Mouse (Mus musculus) cortical plate, adult 2 months (tissue): ENCODE measurements at regions not wholly inside any gene's neighbourhood (a gene's known extent, or its start where the extent isn't known, plus 50 kb on each side); places are given as distances from the start of the nearest gene placed in this dataset.

Experiments used
- H3K27ac ChIP-seq: fragments of 200-500 bp; 2 replicates; pipeline ENCODE4 v1.5.1; 2012; ENCODE audit warnings: low read length, control low read depth, inconsistent platforms; ENCODE audit not compliant: insufficient read depth
- H3K4me1 ChIP-seq: fragments of 200-500 bp; 2 replicates; pipeline ENCODE4 v1.6.1; 2011; ENCODE audit warnings: low read length; ENCODE audit not compliant: control insufficient read depth, insufficient read depth
- H3K4me3 ChIP-seq: fragments of 200-500 bp; 2 replicates; pipeline ENCODE4 v1.5.1; 2011; ENCODE audit warnings: mild to moderate bottlenecking, low read length, control low read depth; ENCODE audit not compliant: insufficient read depth
- CTCF ChIP-seq: fragments of 200-500 bp; IDR thresholded peaks from 2 replicates; pipeline ENCODE4 v1.5.1; 2011; ENCODE audit warnings: mild to moderate bottlenecking, control low read depth, low read length; ENCODE audit not compliant: insufficient read depth; ENCODE audit errors: extremely low read depth
- POLR2A ChIP-seq: fragments of 200-500 bp; IDR thresholded peaks from 2 replicates; pipeline ENCODE4 v1.6.1; 2011; ENCODE audit warnings: mild to moderate bottlenecking, low read length, control low read depth; ENCODE audit not compliant: insufficient read depth; ENCODE audit errors: extremely low read depth

- no peak overlapping the region for H3K27ac ChIP-seq
- no peaks in the 10 kb centered on the region for H3K4me1 ChIP-seq
- TF ChIP-seq CTCF (no peak), POLR2A (no peak)
- H3K4me3 ChIP-seq = no peak overlapping the region
Measured at GRCm38 (mm10) chr6:78228883-78229282, 141.6 kb upstream of the Reg3b start.

- no peak overlapping the region for H3K4me3 ChIP-seq
- H3K4me1 ChIP-seq = no peaks in the 10 kb centered on the region
- no peak overlapping the region for H3K27ac ChIP-seq
- no peak for TF ChIP-seq POLR2A
- TF ChIP-seq CTCF = no peak
Measured at GRCm38 (mm10) chr6:78244404-78244803, 126.1 kb upstream of the Reg3b start.

- Histone ChIP-seq H3K4me3 (no peak overlapping the region), H3K27ac (no peak overlapping the region), H3K4me1 (no peaks in the 10 kb centered on the region)
- TF ChIP-seq POLR2A = no peak
- no peak for TF ChIP-seq CTCF
Measured at GRCm38 (mm10) chr6:78245010-78245409, 125.4 kb upstream of the Reg3b start.

- Histone ChIP-seq H3K4me1 (no peaks in the 10 kb centered on the region), H3K27ac (no peak overlapping the region), H3K4me3 (no peak overlapping the region)
- no peak for TF ChIP-seq CTCF
- no peak for TF ChIP-seq POLR2A
Measured at GRCm38 (mm10) chr6:78250053-78250452, 120.4 kb upstream of the Reg3b start.

- no peak overlapping the region for H3K4me3 ChIP-seq
- no peaks in the 10 kb centered on the region for H3K4me1 ChIP-seq
- TF ChIP-seq CTCF = no peak
- TF ChIP-seq POLR2A = no peak
- 0 out of 2 replicates have a peak overlapping the region, but pooled peaks have one; percentile 56 for H3K27ac ChIP-seq
Measured at GRCm38 (mm10) chr6:78250541-78250940, 119.9 kb upstream of the Reg3b start.

- Histone ChIP-seq H3K27ac (no peak overlapping the region), H3K4me3 (no peak overlapping the region), H3K4me1 (no peaks in the 10 kb centered on the region)
- no peak for TF ChIP-seq CTCF
- TF ChIP-seq POLR2A = no peak
Measured at GRCm38 (mm10) chr6:78271879-78272546, 98.4 kb upstream of the Reg3b start.

- Histone ChIP-seq H3K4me3 (no peak overlapping the region), H3K27ac (no peak overlapping the region), H3K4me1 (peaks cover 2% of the 10 kb centered on the region; the same call in 1 of the 2 replicates)
- TF ChIP-seq POLR2A = no peak
- TF ChIP-seq CTCF = no peak
Measured at GRCm38 (mm10) chr6:78277993-78278715, 92.3 kb upstream of the Reg3b start.

- Histone ChIP-seq H3K27ac (no peak overlapping the region), H3K4me3 (no peak overlapping the region), H3K4me1 (peaks cover 2% of the 10 kb centered on the region; the same call in 1 of the 2 replicates)
- no peak for TF ChIP-seq POLR2A
- no peak for TF ChIP-seq CTCF
Measured at GRCm38 (mm10) chr6:78280541-78280940, 89.9 kb upstream of the Reg3b start.

GRCm38 (mm10) chr6:78294647-78295046 lies 75.8 kb upstream of the Reg3b start:
- TF ChIP-seq CTCF (no peak), POLR2A (no peak)
- Histone ChIP-seq H3K4me3 (no peak overlapping the region), H3K27ac (no peak overlapping the region), H3K4me1 (no peaks in the 10 kb centered on the region)

GRCm38 (mm10) chr6:78303187-78303740 lies 67.2 kb upstream of the Reg3b start:
- TF ChIP-seq POLR2A (no peak), CTCF (no peak)
- H3K27ac ChIP-seq = no peak overlapping the region
- H3K4me1 ChIP-seq = no peaks in the 10 kb centered on the region
- no peak overlapping the region for H3K4me3 ChIP-seq
